Mouse (Mus musculus) kidney, postnatal 10 days (tissue): Measurements from ENCODE around the gene Mettl8.
A peak's percentile ranks its signal among the peaks of the same experiment; 100 is the strongest.

Source experiments
- DNase-seq: peaks from one replicate; pipeline ENCODE4 v3.0.0; 2021; ENCODE audit warnings: mixed read lengths

The Mettl8 gene

DNA sequence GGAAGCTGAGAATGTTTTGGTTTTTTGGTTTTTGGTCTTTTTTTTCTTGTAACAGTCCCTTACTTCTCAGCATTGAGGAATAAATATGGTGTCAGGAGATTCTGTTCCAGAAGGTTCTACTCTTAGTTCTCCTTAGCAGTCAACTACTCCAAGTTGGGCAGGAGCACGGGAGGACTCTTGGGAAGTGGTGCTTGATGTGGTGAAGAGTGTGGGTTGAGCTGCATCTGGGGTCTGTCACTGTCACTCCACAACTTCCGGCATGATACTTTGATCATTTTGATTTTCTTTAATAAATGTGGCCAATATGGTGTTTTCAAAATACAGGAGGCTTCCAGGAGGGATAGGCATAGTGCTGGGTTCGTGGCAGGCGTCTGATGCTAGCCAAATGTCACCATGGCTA, 22.4 kb downstream of the Mettl8 start:
- no peak for DNase-seq

DNA sequence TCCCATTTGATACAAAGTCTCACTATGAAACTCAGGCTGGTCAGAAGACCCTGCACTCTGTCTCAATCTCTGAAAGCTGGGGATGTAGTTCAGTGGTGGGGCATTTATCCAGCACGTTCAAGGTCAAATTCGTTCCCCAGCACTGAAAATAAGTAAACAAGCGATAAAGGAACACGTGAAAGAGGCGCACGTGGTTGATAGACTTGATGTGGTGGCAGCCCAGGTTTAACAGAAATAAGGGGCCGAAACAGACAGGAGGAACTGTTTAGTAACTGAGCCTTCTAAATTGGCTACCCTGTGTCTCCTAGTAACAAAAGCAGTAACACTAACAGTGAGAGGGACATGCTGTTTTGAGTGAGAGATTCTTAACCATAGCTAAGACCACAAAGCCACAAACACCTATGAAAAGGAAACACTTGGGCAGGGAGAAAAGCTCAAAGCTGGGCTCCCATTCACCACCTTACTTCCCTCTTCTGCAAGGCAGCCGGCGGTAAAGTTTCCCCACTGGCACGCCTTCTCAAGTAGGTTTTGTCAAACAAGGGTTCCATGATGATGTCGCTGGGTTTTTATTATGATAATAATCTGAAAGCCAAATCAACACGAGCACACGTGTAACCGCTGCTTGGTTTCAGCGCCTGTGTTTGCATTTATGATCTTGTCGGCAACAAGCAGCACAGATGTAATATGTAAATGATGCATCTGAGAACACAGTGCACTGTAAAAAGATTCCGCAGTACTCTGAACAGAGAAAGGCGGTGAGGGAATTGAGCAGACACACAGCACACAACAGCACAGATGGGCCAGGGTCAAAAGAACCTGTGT, 23.2 kb downstream of the Mettl8 start:
- no peak for DNase-seq

DNA sequence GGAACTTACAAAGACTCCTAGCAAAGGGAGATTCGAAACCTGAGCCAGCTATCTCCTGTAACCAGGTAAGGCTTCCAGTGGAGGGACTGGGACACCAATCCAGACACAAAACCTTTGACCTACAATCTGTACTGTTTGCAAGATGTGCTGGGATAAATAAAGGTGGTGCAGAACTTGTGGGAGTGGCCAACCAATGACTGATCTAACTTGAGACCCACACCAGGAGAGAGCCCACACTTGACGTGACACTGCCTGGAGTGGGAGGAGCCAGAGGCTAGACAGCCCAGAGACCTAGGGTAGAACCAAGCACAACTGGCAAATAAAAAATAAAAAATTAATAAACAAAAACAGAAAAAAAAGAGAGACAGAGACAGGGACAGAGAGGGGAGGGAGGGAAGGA, 24.7 kb downstream of the Mettl8 start:
- DNase-seq: no peak

DNA sequence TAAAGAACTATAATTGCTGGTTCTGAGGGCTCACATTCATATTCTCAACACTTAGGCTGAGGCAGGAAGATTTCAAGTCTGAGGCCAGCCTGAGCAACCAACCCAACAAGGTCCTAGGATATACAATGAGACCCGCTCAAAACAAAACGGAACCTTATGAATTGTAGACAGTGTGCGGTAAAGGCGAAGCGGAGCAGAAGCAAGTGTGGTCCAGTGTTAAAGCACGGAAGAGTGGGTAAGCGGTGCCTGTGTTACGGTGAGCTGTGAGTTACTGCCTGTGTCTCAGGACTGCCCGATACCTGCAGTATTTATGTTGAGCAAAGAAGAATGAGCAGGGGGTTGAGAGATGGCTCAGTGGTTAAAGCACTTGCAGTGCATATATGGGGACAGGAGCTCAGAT, 27.8 kb downstream of the Mettl8 start:
- no peak for DNase-seq

DNA sequence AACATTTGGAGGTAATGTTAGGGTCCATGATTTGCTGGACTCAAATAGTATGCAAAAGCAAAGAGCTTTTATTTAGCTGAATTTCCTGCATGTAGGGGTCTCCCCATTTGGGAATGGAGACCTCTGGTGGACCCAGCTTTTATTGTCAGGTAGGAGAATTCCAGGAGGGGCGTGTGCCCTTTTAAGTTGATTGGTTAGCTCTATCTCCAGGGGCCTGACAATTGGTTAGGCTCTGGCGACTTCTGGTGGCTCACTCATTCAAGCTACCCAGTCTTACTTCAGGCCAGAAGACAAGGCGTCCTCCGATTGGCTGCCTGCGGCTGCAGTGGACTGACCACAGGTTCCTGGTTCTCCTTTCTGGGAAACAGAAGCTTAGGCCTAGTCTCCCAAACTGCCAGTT, 28.6 kb downstream of the Mettl8 start:
- DNase-seq: peak; percentile 36

DNA sequence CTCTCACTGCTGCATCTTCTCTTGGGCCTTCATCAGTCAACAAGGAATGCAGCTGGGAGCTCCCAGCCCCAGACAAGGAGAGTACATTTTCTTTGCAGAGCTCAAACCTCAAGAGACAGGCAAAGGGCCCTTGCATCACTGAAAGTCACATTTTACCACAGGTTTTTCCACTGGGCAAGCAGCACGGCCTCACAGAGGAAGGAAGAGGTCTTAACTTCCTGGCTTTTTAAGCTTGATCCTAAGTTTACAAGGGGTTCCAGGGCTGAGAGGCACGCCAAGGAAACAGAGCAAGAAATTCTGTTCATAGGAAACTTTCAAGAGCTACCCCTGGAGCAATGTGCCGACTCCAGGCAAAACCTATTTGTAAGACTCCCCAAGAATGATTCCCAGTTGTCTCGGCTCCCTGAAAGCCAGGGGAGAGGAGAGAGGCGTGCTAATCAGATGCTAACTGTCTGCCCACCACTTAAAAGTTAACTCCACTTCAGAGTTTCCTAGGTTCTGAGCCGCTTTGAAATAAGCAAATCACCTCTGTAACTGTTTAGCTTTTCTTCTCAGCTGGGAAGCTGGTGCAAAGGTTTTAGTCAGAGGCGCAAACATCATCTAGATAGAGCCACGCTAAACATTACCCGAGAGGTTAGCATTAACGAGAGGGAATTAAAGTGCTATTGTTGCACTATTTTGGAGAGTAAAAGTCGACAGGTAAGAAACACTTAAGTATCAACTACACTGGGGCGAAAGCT, 29.6 kb downstream of the Mettl8 start:
- no peak for DNase-seq

DNA sequence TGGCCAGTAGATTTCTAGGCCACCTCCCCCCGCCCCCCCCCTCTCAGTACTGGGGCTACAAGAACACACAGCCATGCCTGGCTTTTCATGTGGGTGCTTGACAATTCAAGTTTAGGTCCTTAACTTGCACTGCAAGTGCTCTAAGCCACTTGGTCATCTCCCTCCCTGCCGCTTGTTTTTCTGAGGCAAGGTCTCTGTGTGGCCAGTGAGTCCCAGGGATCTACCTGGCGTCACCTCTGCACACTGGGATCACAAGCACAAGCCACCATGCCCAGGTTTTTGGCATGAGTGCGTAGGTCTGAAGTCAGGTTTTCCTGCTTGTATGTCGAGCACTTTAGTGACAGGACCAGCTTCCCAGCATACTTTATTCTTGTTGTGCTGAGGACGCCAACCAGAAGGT, 31.4 kb downstream of the Mettl8 start:
- no peak for DNase-seq

DNA sequence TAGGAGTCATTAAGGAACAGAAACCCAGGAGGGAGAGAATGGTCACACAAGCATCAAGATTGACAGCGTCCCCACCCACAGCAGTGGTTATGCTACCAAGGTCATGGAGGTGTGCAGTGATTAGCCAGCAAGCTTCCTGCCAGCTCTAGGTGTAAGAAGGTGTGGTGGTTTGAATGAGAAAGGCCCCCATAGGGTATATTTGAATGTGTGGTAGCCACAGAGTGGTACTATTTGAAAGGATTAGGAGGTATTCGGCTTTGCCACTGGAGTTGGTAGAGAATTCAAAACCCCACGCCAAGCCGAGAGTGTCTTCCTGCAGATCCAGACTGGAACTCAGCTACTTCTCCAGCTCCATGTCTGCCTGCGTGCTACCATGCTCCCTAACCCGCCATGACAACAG, 32.4 kb downstream of the Mettl8 start:
- DNase-seq: no peak

DNA sequence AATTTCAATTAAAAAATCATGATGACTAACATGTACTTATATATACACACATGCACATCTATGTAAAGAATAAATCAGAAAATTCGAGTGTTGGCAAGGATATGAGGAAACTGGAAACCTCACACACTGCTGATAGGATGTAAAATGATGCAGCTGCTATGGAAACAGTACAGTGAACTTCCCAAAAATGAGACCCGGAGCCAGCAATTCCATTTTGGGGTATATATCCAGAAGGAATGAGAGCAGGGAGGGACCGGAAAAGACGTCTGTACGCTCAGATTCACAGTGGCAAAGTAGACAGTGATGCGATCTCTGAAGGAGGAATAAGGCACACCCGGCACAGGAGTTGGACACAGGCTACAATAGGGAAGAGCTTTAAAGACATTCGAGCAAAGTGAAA, 34.7 kb downstream of the Mettl8 start:
- no peak for DNase-seq

DNA sequence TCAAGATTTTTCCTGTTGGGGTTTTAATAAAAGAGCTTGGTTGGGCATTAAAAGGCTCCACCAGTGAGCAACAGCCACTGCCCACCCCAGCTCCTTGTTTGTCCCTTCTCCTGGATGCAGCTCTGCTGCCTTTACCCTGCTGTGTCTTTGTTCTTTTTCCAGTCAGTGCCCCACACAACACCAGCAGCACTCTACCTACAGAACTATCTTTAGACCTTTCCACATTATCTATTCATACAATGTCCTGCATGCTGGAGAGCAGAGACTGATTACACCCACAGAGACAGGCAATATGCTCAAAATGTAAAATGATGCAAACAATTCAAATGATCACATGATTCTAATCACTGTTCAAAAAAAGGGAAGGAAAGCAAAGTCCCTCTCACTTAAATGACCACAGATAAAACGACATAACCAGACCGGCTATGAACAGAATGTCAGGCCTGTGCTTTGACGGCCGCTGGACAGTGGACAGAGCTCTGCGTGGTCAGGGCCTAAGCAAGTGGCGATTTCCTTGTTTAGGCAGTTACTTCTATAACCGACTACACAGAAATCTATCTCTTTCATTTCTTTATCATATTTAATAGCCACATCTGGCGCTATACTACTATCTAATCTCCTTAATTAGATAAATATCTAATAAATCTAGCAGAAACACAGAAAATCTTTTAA, 35.5 kb downstream of the Mettl8 start:
- no peak for DNase-seq

DNA sequence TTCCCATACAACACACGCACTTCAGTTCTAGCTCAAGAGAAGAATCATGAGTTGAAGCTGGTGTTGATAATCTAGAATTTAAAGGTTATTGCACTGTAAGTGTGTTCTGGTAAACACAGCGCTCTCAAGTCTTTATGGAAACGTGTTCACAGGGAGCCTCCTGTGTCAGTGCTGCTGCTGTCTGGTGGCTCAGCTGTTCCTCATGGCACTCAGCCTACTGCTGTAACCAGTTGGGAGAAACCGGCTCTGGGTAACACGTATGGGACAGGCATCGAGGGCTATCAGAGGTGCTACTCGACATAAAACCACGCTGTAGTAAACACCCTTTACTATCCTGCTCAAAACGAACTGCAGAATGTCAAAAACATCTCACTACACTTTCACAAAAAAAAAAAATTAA, 36.1 kb downstream of the Mettl8 start:
- DNase-seq: no peak

DNA sequence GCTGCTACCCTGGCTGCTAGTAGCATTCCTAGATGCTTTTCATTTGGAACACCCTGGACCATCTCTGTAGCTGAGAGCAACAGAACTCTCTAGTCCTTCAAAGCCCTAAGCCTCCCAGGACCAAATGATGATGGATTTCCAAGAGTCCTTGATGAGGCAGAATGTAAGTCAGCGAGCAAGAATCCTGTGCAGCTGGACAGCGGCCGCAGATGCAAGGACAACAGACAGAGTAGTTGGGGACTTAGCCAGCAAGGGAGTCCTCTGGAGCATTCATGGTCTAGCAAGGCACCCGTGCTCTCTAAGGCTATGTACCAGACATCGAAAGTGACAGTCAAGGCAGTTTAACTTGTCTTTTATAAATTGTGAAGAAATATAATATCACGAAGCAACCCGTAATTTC, 41.9 kb downstream of the Mettl8 start:
- no peak for DNase-seq

DNA sequence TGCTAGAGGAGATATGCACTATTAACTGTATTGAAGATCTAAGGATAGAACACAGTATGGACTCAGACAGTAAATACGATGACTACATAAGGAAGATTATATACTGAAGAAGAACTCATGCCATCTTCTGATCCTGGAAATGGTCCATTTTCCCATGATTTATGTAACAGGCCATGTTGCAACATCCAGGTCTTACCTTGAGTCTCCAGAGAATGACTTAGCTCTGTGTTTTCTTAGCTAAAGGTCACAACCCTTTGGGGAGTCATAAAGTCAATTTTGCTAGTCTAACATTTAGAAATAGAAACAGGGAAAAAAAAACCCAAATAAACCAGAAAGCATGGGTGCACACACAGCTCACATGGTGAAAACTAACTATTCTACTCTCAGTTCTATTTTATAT, 43.6 kb downstream of the Mettl8 start:
- DNase-seq: no peak

DNA sequence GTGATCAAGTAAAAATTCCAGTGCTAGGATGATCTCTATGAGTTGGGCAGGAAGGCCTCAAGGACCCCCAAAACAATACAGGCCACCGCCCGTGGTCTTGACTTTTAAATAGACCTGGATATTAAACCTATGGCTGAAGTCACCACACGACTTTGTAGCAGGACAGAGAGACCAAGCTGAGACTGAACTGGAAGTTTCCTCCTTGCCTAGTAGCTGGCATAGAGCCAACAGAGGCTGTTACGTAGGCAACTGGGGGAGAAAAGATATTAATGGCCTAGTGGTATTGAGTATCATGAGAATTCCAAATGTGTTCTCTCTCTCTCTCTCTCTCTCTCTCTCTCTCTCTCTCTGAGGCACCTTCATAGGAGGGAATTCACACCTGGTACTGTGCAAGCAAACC, 51.0 kb downstream of the Mettl8 start:
- DNase-seq: peak; percentile 31

DNA sequence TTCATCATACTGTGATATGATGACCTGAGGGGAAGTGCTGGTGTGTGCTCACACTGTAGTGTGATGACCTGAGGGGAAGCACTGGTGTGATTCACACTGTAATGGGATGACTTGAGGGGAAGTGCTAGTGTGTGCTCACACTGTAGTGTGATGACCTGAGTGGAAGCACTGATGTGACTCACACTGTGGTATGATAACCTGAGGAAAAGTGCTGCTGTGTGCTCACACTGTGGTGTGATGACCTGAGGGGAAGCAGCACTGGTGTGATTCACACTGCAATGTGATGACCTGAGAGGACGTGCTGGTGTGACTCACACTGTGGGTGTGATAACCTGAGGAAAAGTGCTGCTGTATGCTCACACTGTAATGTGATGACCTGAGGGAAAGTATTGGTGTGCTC, 52.9 kb downstream of the Mettl8 start:
- no peak for DNase-seq

DNA sequence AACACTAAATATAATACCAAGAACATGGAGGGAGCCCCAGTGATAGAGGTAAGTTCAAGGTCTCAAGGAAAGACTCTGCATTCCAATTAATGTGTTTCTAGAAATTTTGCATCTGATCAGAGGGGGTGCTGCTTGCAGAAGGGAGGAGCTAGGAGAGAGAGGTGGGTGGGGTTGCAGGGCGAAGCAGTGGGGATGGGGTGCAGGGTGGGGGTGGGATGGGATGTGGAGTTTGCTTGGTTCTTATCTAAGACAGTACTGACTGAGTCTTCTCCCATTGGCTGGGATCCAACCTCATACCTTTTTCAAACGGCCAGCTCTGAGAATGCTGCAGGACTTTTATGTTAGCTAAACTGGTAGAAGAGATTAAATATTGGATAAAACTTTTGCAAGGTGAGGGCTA, 56.6 kb downstream of the Mettl8 start:
- DNase-seq: no peak

DNA sequence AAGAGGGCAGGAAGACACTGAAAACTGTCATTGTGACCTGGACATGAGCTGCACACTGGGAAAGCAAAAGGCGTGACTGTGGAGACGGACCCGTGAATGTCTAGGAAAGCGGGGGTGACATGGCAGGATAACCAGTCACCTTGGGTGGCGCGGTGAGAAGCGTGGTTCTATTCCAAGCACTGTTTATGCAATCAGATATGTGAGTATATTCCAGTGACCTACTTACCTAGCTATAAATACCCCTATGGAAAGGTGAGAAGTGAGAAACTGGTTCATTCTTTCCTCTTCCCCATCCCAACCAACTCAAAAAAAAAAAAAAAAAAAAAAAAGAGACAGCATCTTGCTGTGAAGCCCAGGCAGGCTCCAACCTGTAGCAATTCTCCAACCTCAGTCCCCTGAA, 58.9 kb downstream of the Mettl8 start:
- no peak for DNase-seq

DNA sequence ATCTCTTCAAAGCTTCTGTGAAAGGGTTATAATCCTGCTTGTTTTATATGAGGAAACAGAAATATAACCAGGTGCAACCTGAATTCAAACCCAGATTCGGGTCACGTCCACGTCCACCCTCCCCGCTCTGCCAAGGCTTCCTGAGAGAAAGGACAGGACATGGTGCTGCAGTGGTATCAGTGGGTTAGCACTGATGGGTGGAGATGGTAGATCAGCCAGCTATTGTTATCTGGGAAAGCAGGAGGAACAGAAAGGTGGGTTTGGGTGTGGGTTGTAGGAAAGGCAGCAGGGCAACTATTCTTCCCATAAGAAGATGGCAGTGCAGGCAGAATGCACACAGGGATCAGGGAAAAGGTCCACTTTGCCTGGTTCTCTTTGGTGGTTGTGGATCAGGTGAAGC, 59.5 kb downstream of the Mettl8 start:
- DNase-seq: no peak

DNA sequence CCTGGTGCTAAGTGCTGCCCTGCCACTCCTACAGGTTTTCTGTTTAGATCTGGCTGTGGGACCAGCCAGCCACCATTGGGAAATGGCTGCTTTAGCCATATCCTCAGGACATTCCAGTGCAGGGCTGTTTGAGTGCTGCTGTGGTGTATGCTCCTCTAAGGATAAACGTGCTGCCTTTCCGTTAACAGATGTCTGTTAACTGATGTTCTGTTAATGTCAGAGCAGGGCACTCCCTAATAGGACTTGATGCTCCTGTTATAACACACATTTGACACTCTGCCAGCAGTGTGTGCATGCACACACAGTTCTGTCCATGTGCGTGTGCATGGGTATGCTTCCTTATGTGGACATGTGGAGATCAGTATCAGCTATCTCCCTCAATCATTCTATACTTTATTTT, 61.6 kb downstream of the Mettl8 start:
- DNase-seq: no peak

DNA sequence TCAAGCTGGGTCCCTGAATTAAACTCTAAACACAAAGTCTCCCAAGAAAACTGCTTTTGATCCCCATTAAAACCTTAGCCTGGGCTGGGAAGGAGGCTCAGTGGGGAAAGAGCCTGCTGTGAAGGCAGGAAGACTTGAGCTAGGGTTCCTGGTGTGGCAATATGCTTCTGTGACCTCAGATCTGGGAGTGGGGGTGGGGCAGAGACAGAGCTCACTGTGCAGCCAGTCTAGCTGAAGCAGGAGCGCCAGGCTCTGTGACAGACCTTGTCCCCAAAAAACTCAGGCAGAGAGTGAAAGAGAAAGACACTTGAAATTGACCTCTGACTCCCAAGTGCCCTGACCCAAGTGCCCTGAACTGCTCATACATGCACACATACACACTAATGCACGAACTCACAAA, 62.7 kb downstream of the Mettl8 start:
- peak; percentile 14 for DNase-seq

DNA sequence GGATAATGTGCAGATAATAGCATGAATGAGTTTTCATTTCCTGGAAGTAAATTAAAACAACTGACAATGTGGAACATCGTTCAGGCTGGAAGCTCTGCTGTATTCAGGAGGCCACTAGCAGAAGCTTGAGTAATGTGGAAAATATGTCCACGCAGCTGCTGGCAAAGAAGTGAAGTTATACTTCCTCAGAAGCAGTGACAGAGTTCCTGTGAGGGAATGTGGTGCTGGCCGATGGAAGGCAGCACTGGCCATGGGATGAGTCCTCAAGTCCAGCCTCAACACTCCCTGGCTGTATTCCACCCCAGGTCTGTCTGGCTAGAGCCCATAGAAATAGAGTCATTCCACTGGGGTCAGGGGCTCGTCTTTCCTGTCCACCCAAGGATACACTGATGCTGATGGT, 65.2 kb downstream of the Mettl8 start:
- DNase-seq: peak; percentile 40

DNA sequence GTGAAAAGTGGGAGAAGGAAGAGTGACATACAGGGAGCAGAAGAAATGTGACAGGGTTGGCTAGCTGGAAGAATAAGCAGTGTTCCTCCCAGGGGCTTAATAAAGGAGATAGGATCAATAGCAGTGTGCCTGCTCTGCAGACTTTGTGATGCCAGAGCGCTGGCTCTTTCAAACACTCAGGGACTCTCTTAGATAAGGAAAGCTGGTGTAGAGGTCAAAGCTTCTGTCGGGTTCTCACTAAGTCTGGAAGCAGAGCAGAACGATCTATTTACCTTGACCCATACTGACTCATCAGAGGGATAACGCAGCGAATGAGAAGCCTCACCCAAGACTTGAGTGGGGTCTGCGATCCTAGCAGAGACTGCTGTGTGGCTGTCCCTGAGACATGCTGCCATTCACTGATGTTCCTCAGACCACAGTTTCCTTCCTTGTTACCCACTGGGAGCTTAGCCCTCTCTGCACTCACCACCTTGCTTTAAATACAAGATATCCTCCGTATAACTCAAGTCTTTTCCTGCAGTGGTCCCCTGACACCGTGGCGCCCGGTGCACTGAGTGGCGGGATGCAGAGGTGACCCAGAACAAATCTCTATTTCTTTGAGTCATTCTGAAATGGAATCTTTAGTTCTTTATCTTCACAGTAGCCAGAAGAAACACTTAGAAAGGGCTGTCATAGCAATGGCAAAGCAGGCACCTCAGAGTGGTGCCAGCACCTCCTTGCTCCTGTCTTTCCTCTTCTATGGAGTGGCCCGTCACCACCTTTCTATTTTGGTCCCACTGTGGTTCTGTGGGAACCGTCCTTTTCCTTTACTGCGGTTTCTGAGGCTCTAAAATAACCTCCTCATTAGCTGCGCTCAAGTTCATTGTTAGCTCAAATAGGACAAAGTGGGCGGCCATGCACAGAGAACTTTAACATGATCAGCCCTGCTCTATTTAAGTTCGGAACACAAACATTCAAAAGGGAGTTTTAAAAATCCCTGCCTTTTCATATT, 65.9 kb downstream of the Mettl8 start:
- DNase-seq: no peak

DNA sequence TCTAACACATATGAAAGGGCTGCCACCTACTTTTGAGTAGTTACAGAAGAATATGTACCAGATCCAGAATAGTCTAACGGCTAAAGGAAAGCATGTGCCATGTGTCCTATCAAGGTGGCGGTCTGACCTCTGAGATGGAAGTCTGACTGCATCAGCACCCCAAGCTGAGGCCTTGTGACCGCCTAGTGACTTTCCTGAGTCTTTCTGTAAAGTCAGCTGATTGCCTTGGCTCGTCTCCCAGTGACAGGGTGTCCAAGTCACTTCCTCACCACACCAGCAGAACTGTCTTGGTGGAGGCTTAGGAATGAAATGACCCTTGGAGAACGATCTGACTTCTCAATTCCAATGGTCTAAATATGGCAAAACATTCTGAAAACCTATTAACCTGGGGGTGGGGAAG, 77.1 kb downstream of the Mettl8 start:
- peak; percentile 70 for DNase-seq
